Comparison of ENCODE assay signal across 8 mouse cellular contexts in genomic region chr17:87473736-87474500, GRCm38 (mm10). TPM values are rescaled to one million over a fixed set of nuclear protein-coding genes. Genes with fewer than 3 reads are reported as not detected.
DNase-seq lines count a peak whose midpoint lies in the region; ATAC-seq and TF ChIP-seq lines count a peak whose summit lies in the region.

No protein-coding gene starts in this region.

- intact Hi-C loops in heart, postnatal 14 days (cut with DNase I), result no loop called here

- no peak for ATAC-seq in G1E (ENCODE audit: extremely low read depth, insufficient number of reproducible peaks, low FRiP score, poor library complexity, severe bottlenecking)
- ATAC-seq in forebrain, embryonic 12.5 days (ENCODE audit: low FRiP score), result peak; percentile 73
- ATAC-seq in lung, embryonic 14.5 days (ENCODE audit: insufficient read depth), result peak; percentile 71
- peak; percentile 69 for ATAC-seq in neural tube, embryonic 14.5 days (ENCODE audit: low read depth)

- no peak for TF ChIP-seq POLR2A in brain, embryonic 14.5 days (IDR thresholded peaks at IDR 0.05; ENCODE audit: borderline replicate concordance, extremely low read depth, insufficient read depth, insufficient read length, poor library complexity, severe bottlenecking)

- no peak for DNase-seq in G1E (ENCODE audit: low spot score)
- DNase-seq in brain, embryonic 14.5 days (ENCODE audit: low read depth), result peak; percentile 70
- peak; percentile 33 to 60 for DNase-seq in heart, postnatal 14 days
- peak; percentile 50 to 67 for DNase-seq in layer of hippocampus, adult 8-10 months (ENCODE audit: low spot score in 2 of 2)
- peak; percentile 51 for DNase-seq in lung, embryonic 14.5 days
- DNase-seq in spleen, adult 12 weeks (ENCODE audit: low spot score), result no peak

- H3K4me1 ChIP-seq in G1E (ENCODE audit: insufficient read depth, low read depth, low read length), result peaks cover 49% of the 10 kb centered on the region
- H3K4me1 ChIP-seq in forebrain, embryonic 12.5 days, result peaks cover 21% of the 10 kb centered on the region
- peaks cover 8% of the 10 kb centered on the region for H3K4me1 ChIP-seq in lung, embryonic 14.5 days (ENCODE audit: insufficient read depth)
- H3K4me1 ChIP-seq in neural tube, embryonic 14.5 days (ENCODE audit: control insufficient read depth, insufficient read depth, low read length), result peaks cover 21% of the 10 kb centered on the region

- H3K27ac ChIP-seq in forebrain, embryonic 12.5 days, result peak overlapping the region; percentile 63
- H3K27ac ChIP-seq in lung, embryonic 14.5 days (ENCODE audit: low read depth), result no peak overlapping the region
- peak overlapping the region; percentile 67 for H3K27ac ChIP-seq in neural tube, embryonic 14.5 days (ENCODE audit: low read depth, low read length)

- no peaks in the 10 kb centered on the region for H3K9me3 ChIP-seq in G1E (replicated peaks)
- no peaks in the 10 kb centered on the region for H3K9me3 ChIP-seq in forebrain, embryonic 12.5 days
- H3K9me3 ChIP-seq in lung, embryonic 14.5 days (ENCODE audit: low read depth, low read length), result no peaks in the 10 kb centered on the region
- no peaks in the 10 kb centered on the region for H3K9me3 ChIP-seq in neural tube, embryonic 14.5 days (ENCODE audit: control insufficient read depth, low read length)

- peak overlapping the region; percentile 4; the same call in 1 of the 2 replicates for H3K4me3 ChIP-seq in G1E (ENCODE audit: low read depth, low read length)
- H3K4me3 ChIP-seq in forebrain, embryonic 12.5 days (replicated peaks), result peak overlapping the region; percentile 38
- H3K4me3 ChIP-seq in lung, embryonic 14.5 days (ENCODE audit: low read depth, low read length), result peak overlapping the region; percentile 31
- H3K4me3 ChIP-seq in neural tube, embryonic 14.5 days (ENCODE audit: low read depth, low read length), result peak overlapping the region; percentile 25

- WGBS in forebrain, embryonic 12.5 days, result under 1% methylated on average over 23 of the region's 23 CpGs
- under 1% methylated on average over 23 of the region's 23 CpGs for WGBS in lung, embryonic 14.5 days
- 1% methylated on average over 23 of the region's 23 CpGs for WGBS in neural tube, embryonic 14.5 days

- peaks cover 20% of the 10 kb centered on the region; the same call in 1 of the 2 replicates for H3K27me3 ChIP-seq in G1E (ENCODE audit: insufficient read depth, low read length)
- peaks cover 13% of the 10 kb centered on the region for H3K27me3 ChIP-seq in forebrain, embryonic 12.5 days
- no peaks in the 10 kb centered on the region; the same call in none of the 2 replicates for H3K27me3 ChIP-seq in lung, embryonic 14.5 days (ENCODE audit: insufficient read depth, low read length)
- H3K27me3 ChIP-seq in neural tube, embryonic 14.5 days (ENCODE audit: control insufficient read depth, insufficient read depth, low read length), result no peaks in the 10 kb centered on the region

- H3K9ac ChIP-seq in forebrain, embryonic 12.5 days, result peak overlapping the region; percentile 45
- peak overlapping the region; percentile 9; the same call in 1 of the 2 replicates for H3K9ac ChIP-seq in lung, embryonic 14.5 days
- H3K9ac ChIP-seq in neural tube, embryonic 14.5 days (replicated peaks; ENCODE audit: low read depth, low read length), result peak overlapping the region; percentile 41

- no peak for TF ChIP-seq CTCF in G1E (IDR thresholded peaks at IDR 0.05; ENCODE audit: low read depth, low read length)
- no peak for TF ChIP-seq CTCF in brain, embryonic 14.5 days (IDR thresholded peaks at IDR 0.05; ENCODE audit: borderline replicate concordance, extremely low read depth, insufficient read depth, insufficient read length)
- no peak for TF ChIP-seq CTCF in lung, embryonic 14.5 days (IDR thresholded peaks at IDR 0.05; ENCODE audit: low read depth)

- H3K36me3 ChIP-seq in G1E (replicated peaks), result no peaks in the 10 kb centered on the region
- H3K36me3 ChIP-seq in forebrain, embryonic 12.5 days (replicated peaks), result no peaks in the 10 kb centered on the region
- no peaks in the 10 kb centered on the region for H3K36me3 ChIP-seq in lung, embryonic 14.5 days (ENCODE audit: insufficient read depth)
- H3K36me3 ChIP-seq in neural tube, embryonic 14.5 days (ENCODE audit: control insufficient read depth, insufficient read depth, low read length), result no peaks in the 10 kb centered on the region

- peak overlapping the region; percentile 75 for H3K4me2 ChIP-seq in forebrain, embryonic 12.5 days
- H3K4me2 ChIP-seq in lung, embryonic 14.5 days, result peak overlapping the region; percentile 69
- peak overlapping the region; percentile 60 for H3K4me2 ChIP-seq in neural tube, embryonic 14.5 days (ENCODE audit: low read depth, low read length)

RNA-seq across cellular contexts. Expression of gene Calm2, which starts 27.2 kb away (rescaled TPM):
- total RNA-seq in G1E (2014; fragmentation: Nextera tagmentation) (314 and 349 TPM in 2 replicates), G1E (2017) (691 and 701 TPM in 2 replicates)
- polyA plus RNA-seq in G1E (2012), result 40.0 and 50.7 TPM in 2 replicates
- 919 and 1,119 TPM in 2 replicates for polyA plus RNA-seq in brain, embryonic 14.5 days (2012; rRNA removed)
- 1,267 and 1,277 TPM in 2 replicates for polyA plus RNA-seq in forebrain, embryonic 12.5 days (2016; fragmentation: Nextera tagmentation; extraction: Ambion mirVana)
- 100 to 1,000 TPM; 179 to 185 TPM for total RNA-seq in heart, postnatal 14 days (2021)
- total RNA-seq in layer of hippocampus, adult 8-10 months (2022), result 1,000 to 10,000 TPM; 1,941 to 2,151 (median 2,040) TPM
- polyA plus RNA-seq in lung, embryonic 14.5 days (2014; fragmentation: Nextera tagmentation; extraction: Ambion mirVana), result 944 and 965 TPM in 2 replicates
- polyA plus RNA-seq in neural tube, embryonic 14.5 days (2014; fragmentation: Nextera tagmentation; extraction: Ambion mirVana), result 3,412 and 3,701 TPM in 2 replicates

RNA-seq across cellular contexts. Expression of gene Stpg4, which starts 46.4 kb away (rescaled TPM):
- total RNA-seq in G1E (2014; fragmentation: Nextera tagmentation) (not detected in 2 replicates), G1E (2017) (0.33 and 0.52 TPM in 2 replicates)
- polyA plus RNA-seq in G1E (2012), result not detected in 2 replicates
- polyA plus RNA-seq in brain, embryonic 14.5 days (2012; rRNA removed), result 0.16 TPM in 1 of 2 replicates, not detected in the other
- polyA plus RNA-seq in forebrain, embryonic 12.5 days (2016; fragmentation: Nextera tagmentation; extraction: Ambion mirVana), result not detected in 2 replicates
- not detected for total RNA-seq in heart, postnatal 14 days (2021)
- not detected for total RNA-seq in layer of hippocampus, adult 8-10 months (2022)
- not detected in 2 replicates for polyA plus RNA-seq in lung, embryonic 14.5 days (2014; fragmentation: Nextera tagmentation; extraction: Ambion mirVana)
- not detected in 2 replicates for polyA plus RNA-seq in neural tube, embryonic 14.5 days (2014; fragmentation: Nextera tagmentation; extraction: Ambion mirVana)

Comparison
In these comparisons a context has a peak if more than half of its experiments do, and no peak if none do; other contexts are left out.
1. DNase-seq: peak in brain, embryonic 14.5 days (single experiment), heart, postnatal 14 days (2 of 2), layer of hippocampus, adult 8-10 months (2 of 2) and lung, embryonic 14.5 days (single experiment); none in G1E (single experiment) and spleen, adult 12 weeks (single experiment).
2. RNA of gene Calm2, which starts 27.2 kb away (polyA plus RNA-seq): 3,412 to 3,701 TPM in neural tube, embryonic 14.5 days, 1,267 to 1,277 TPM in forebrain, embryonic 12.5 days, 919 to 1,119 TPM in brain, embryonic 14.5 days and 944 to 965 TPM in lung, embryonic 14.5 days; 40.0 to 50.7 TPM in G1E; every median in the first group is over 10 times any median in the second.
3. Peak in every context shown above with its lines, with median percentiles within 50 percentile points of each other: H3K4me3 ChIP-seq, H3K4me2 ChIP-seq and H3K9ac ChIP-seq.